Mouse (Mus musculus): ENCODE results near the gene Tmem144.

- TF ChIP-seq POLR2A (IDR thresholded peaks at IDR 0.05; ENCODE audit: borderline replicate concordance, low read depth, low read length) (no peak), CTCF (IDR thresholded peaks at IDR 0.05; ENCODE audit: low read depth, low read length) (no peak)
Observed at GRCm38 (mm10) chr3:79901734-79902133, 49.2 kb upstream of the Tmem144 start.
